Mouse (Mus musculus) NIH3T3 (cell line): ENCODE data around the gene Ppp1r9b.

Source experiments
- DNase-seq: peaks from one replicate; pipeline ENCODE4 v3.0.0-alpha.2; 2012; ENCODE audit warnings: low read depth

Ppp1r9b gene

GRCm38 (mm10) chr11:95046980-95047680 is 56.3 kb downstream of the Ppp1r9b start:
- peak; percentile 81 for DNase-seq

- DNase-seq = no peak
Observed at GRCm38 (mm10) chr11:95053062-95053461, 62.2 kb downstream of the Ppp1r9b start.
